Mouse (Mus musculus): ENCODE results near the gene Stat6.

The Stat6 gene

DNA sequence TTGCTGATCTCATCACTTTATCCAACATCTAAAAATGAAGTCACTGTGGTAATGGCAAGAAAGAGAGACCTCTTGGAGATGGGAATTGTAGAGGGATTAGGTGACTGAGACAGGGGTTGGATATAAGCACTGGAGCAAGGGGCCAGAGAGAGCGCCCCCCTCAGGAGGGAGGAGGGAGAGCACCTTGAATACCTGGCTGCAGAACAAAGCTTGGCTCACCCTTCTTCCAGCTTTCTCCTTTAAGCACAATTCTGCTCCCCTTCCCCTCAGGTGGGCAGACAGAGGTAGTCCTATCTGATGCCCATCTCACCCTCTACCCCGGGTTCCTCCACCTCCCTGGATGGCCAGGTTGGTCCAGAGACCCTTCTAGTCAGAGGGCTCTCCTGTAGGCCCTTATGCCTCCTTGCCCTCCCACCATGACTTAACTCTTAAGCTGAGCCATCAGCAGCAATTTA, 62.0 kb downstream of the Stat6 start, which contains the start of gene Myo1a:
Gene Myo1a, plus strand, starts transcription at position 405 of the 455 bp plus-strand sequence.
- in situ Hi-C loops (cut with MboI, MseI): no loop called here

DNA sequence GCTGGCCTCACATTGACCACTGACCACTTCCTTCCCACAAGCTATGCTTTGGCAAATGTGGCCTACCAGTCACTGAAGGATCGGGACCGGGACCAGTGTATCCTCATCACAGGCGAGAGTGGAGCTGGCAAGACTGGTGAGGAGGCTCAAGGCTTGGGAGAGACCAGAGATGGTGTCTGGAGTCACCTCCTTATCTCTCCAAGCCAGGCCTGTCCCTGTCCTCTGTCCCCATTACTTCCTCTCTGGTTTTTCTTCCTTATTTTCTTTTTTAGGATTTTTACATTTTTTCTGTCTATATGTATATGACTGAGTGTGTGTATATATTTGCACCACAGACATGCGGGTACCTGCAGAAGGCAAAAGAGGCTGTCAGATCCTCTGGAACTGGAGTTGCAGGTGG, 63.0 kb downstream of the Stat6 start:
- in situ Hi-C loops (cut with MboI, MseI): no loop called here

DNA sequence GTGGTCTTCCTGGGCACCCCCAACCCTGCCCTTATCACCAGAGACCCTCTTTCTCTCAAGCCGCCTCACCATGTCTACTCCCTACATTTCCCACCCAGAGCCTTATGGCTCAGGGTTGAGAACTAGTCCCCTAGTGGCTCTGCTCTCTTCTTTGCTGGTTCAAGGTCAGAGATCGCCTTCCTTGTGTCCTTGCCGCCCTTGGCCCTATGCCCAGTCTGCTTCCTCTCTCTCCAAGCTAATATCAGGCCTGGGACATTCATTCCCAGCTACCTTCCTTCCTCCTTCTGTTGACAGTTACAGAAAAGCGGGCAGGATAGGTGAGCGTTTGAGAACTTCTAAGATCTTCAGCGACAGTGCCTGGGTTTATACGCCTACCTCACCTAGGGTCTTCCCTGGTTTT, 64.9 kb downstream of the Stat6 start:
- in situ Hi-C loops (cut with MboI, MseI): no loop called here

DNA sequence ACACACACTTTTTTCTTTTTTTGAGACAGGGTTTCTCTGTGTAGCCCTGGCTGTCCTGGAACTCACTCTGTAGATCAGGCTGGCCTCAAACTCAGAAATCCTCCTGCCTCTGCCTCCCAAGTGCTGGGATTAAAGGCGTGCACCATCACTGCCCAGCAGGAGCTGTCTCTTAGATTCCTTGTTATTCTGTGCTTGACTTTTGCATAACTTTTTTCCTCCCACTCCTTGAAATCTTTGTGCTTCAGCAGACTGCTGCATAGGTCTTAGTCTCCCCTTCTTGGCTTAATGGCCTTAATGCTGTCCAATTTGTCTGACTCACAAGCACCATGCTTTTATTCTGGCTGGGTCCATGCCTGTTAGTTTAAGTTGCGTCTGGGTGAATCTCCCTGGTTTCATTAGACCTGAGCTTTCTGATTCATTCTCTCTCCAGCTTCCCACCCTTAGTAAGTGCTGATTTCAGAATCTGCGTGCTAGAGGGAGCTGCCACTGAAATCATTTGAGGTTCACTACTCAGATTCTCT, 66.1 kb downstream of the Stat6 start:
- in situ Hi-C loops (cut with MboI, MseI): no loop called here

DNA sequence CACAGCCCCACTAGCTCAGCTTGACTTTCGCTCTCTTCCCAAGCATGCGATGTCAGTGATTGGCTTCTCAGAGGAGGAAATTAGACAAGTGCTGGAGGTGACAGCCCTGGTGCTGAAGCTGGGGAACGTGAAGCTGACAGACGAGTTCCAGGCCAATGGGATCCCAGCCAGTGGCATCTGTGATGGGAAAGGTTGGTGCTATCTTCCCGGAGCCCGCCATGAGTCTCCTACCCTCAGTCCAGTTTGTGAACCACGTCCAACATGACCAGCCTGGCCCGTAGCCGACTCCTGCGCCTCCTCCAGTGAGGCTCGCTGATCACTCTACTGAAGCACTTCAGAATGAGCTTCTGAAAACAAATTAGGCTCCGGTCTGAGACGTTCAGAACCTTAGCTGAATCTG, 67.5 kb downstream of the Stat6 start:
- in situ Hi-C loops (cut with MboI, MseI): no loop called here

Measured in T-helper 17 cell (primary cell).